Mouse (Mus musculus) urinary bladder, postnatal 10 days (tissue): ENCODE results near the gene Tbc1d10c.

Experiments used
- DNase-seq: peaks from one replicate; pipeline ENCODE4 v3.0.0; 2022; ENCODE audit warnings: low spot score

Gene Tbc1d10c

GRCm38 (mm10) chr19:4156771-4157170 lies 34.3 kb downstream of the Tbc1d10c start:
- DNase-seq = no peak

DNA sequence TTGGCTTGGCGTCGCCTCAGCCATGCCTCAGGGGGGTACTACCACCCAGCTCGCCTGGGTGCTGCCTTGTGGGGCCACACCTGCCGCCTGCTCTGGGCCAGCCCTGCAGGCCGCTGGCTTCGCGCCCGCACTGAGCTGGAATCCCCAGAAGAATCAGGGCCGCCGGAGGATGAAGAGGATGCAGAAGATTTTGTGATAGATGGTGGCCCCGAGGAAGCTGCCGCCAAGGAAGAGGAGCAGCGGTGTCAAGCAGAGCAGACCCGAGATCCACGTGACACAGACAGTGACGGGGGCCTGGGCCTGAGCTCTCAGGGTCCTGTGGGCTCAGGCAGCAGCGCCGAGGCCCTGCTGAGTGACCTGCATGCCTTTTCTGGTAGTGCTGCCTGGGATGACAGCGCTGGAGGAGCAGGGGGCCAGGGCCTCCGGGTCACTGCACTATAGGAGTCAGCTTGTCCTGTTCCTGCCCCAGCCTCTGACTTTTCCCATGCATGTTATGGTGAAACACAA lies 35.0 kb downstream of the Tbc1d10c start:
- no peak for DNase-seq

DNA sequence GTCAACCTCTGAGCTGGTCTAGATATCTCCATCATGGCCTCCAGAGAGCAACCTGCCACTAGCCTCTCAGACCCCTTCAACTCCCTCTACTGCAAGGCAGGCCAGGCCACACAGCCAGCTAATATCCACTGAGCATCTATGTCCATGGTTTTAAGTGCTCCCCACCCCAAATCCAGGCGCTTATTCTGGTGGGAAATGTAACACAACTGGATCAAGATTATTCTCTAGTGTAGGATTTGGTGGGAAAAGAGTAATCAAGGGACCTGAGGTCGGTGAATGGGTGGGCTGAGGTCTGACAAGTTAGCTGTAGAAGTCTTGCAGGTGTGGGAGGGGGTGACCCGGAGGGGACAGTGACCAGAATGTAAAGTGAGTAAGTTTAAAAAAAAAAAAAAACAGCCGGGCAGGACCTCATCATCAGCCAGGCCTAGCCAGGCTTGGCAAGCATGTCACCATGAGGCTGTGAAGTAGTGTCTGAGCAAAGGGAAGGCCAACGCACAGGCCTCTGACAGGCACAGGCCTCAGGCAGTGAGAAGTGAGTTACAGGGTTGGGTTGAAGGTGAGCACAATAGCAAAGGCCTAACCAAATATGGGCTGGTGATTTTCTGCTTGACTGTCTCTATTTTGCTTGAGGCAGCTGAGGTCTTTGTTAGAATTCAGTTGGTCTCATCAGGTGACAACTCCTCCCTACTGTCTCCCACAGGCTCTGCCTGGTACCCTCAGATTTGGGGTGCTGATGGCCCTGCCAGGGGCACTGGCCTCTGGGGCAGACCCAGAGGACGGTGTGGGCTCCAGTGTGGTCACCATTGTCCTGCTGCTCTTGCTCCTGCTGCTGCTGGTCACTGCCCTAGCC lies 35.6 kb downstream of the Tbc1d10c start:
- DNase-seq = no peak

GRCm38 (mm10) chr19:4154437-4155222 lies 36.5 kb downstream of the Tbc1d10c start:
- DNase-seq = no peak

DNA sequence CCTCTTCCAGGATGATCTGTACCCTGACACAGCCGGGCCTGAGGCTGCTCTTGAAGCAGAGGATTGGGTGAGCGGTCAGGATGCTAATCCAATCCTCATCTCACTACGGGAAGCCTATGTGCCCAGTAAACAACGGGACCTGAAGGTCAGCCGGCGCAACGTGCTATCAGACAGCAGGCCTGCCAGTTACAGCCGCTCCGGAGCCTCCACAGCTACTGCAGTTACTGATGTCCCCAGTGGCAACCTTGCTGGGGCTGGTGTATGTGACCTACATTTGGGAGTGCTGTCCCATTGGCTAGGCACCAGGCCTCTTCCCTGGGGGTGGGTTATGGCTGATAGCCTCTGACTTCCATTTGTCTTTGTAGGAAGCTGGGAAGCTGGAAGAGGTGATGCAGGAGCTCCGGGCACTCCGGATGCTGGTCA lies 37.8 kb downstream of the Tbc1d10c start, which contains the start of gene Ptprcap:
Gene Ptprcap, plus strand, starts transcription at position 373 of the 423 bp plus-strand sequence.
- DNase-seq = no peak

- no peak for DNase-seq
Measured at GRCm38 (mm10) chr19:4152445-4153231, 38.4 kb downstream of the Tbc1d10c start.

DNA sequence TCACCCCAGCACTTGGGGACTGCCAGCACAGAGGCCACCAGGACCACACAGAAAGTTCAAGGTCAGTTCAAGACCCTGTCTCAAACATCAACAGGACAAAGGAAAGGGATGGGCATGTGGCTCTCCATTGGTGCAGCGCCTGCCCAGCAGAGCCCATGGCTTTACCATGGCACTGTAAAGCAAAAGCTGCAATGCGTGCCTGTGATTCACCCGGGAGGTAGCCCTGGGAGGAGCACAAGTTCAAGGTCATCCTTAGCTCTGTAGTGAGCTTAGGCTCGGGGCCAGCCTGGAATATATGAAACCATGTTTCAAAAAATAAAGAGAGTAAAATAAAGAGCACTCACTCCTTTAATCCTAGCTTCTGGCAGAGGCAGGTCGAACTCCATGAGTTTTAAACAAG lies 39.2 kb downstream of the Tbc1d10c start:
- no peak for DNase-seq

DNA sequence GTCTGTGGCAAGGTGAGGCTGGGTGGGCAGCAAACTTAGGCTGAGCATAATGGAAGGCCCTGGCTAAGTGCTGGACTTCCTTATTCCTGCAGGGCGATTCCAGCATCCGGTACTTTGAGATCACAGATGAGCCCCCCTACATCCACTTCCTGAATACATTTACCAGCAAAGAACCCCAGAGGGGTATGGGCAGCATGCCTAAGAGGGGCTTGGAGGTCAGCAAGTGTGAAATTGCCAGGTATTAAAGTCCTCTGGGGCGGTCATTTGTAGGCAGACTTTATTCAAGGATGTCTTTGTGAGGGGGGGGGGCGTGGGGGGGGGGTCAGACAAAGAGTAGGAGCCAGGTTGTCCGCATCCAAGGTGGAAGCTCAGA lies 39.6 kb downstream of the Tbc1d10c start:
- DNase-seq = no peak

DNA sequence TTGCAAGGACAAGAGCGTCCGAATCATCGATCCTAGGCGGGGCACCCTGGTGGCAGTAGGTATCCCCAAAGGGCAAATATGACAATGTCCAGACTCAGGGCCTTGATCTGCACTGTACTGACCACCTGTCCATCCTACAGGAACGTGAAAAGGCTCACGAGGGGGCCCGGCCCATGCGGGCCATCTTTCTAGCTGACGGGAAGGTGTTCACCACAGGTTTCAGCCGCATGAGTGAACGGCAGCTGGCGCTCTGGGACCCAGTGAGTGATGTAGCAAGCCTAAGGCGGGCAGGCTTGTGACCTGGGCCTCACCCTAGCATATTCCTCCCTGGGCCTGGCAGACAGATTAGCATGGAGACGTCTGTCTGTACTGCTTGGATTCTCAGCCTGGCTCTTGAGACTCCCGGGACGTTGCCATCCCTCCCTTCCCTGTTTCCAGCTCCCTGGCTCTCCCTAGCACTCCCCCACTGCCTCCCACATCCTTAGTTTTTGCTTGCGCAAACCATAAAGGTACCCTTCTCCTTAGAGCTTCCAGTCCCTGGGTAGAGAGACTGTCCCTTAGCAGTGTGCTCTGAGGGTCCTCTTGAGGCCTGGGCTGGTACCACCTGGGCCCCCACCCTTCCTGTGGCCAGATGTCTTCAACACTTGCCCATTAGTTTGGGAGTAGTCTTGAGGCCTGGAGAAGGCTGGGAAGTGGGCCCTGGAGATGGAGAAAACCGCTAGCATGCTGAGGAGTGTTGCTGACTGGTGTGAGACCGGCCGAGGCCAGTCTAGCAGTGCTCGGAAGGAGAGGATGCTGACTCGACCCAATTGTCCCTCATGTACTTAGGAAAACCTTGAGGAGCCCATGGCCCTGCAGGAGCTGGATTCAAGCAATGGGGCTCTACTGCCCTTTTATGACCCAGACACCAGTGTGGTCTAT lies 40.3 kb downstream of the Tbc1d10c start:
- DNase-seq = no peak

DNA sequence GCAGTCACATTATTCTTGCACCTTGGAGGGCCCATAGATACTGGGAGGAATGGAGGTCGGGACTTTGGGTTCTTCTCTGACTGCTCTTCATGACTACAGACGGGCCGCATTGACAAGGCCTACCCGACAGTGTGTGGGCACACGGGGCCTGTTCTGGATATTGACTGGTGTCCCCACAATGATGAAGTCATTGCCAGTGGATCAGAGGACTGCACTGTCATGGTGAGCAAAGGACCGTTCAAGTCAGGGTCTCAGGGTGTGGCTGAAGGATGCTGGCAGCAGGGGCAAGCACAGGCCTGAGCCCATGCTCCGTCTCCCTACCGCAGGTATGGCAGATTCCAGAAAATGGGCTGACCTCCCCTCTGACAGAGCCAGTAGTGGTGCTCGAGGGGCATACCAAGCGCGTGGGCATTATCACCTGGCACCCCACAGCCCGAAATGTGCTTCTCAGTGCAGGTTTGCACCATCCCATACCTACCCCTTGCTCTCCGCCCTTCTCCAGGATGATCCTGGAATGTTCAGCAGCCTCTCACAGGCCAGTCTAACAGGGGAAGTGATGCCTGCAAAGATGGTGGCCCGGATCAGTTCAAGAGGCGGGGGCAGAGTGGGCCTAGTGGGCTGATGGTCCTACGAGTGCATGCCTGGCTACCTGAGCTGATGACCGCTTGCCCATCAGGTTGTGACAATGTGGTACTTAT lies 41.2 kb downstream of the Tbc1d10c start:
- DNase-seq = no peak

GRCm38 (mm10) chr19:4149283-4149682 lies 41.8 kb downstream of the Tbc1d10c start:
- no peak for DNase-seq

DNA sequence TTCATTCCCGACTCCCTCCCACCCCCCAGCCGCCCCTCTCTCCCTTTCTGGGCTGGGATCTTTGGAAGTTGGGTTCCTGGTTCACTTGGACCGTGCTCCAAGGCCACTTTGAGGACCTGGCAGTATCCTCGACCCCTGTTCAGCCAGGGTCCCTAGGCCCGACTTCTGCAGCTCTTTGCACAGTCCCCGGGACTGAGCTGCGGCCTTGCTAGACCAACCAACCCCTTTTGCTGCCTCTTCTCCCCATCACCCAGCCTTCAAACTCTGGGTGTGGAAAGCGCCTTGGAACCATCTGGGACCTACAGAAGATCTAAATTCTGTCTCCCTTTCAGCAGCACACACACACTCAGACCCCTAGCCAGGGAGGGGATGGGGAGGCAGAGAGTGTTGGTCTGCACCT lies 42.3 kb downstream of the Tbc1d10c start:
- no peak for DNase-seq

- DNase-seq = peak; percentile 95
Measured at GRCm38 (mm10) chr19:4148491-4148806, 42.6 kb downstream of the Tbc1d10c start, which contains the start of gene Coro1b. Coro1b (plus strand) TSS chr19:4148619.

DNA sequence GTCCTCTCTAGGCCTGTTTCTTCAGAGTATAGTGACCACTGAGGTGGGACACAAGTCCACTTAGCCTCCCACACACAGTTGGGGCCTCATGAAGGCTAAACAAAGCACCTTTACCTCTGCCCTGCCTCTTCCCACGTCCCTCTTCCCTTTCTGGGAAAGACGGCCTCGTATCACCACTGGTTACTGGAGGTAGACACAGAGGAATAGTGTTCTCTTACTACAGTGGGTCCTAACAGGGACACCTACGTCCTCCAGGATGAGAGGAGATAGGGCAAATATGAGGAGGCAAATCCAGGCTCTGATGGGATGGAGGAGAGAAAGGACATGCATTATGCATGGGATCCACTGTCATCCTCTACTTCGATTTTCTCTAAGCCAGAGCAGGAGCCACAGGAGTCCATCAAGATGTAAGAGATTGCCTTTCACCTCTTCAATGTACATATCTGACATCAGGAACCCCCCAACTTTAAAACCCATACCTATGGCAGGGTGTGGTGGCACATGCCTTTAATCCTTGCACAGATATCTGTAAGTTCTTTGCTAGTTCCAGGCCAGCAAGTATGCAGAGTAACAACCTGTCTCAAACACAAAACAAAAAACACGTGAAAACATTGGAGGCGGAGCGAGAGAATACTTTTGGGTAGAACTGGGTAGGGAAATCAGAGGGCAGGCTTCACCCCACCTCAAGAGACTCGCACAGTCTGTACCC lies 43.1 kb downstream of the Tbc1d10c start:
- DNase-seq = no peak

DNA sequence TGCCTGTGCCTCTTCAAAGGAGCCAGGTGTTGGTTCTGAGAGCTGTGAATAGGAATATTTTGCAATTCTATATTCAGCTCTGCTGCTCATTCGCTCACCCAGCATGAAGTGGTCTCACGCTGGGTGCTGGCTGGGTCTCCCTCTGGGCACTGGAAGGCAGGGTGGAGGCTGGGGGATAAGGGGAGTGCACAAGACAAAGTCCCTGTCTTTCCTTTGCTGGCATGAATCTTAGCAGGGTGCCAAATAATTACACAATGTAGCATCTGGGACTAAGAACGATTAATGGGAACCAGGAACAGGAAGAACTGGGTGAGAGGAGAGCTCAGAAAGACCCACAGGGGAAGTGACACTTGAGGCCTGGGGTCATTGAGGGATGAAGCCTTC lies 44.1 kb downstream of the Tbc1d10c start:
- DNase-seq = no peak

DNA sequence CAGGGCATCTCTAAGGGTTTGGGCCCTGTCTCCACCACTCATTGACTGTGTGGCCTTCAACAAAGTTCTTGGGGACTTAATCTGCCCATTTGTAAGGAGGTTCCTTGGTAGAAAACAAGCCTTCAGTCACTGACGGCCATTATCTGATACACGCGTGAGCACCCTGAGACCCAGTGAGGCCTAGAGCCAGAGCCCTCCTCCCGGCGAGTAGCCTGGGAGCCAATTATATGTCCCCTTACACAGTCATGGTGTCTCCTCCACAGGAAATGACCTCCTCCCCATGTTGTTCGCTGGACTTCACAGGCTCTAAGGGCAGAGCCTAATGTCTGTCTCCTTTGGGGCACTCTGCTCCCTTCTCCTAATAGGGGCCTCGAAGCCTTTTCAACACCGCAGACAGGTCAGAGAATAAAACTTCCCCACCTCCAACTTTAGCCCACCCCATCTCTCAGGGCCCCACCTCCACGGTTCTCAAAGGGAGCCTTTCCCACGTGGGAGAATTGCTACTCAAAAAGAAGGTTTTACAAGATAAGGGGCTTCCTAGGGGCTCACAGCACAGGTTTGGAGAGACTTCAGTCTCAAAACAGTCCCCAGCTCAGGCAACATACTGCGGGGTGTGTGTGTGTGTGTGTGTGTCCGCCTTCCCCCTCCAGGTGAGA lies 44.6 kb downstream of the Tbc1d10c start:
- DNase-seq = no peak

GRCm38 (mm10) chr19:4145936-4146335 lies 45.1 kb downstream of the Tbc1d10c start:
- DNase-seq = no peak

GRCm38 (mm10) chr19:4144550-4145498 lies 46.3 kb downstream of the Tbc1d10c start:
- DNase-seq = no peak
